Mouse (Mus musculus) hindbrain, embryonic 15.5 days (tissue): Measurements from ENCODE around the gene Btnl2. TPM values are rescaled to one million over a fixed set of nuclear protein-coding genes. Genes with fewer than 3 reads are reported as not detected.
"Not testable (repeated sequence)": the region's sequence is repeated elsewhere in the genome, so short reads cannot be mapped to it uniquely, and the experiment has no call there.

Source experiments
- ATAC-seq: fragments of 200-750 bp; cut with Nextera tagmentation; 2 replicates; pipeline ENCODE4 v1.8.0; 2017; ENCODE audit warnings: low read depth, moderate number of reproducible peaks, moderate TSS enrichment; ENCODE audit not compliant: low FRiP score
- H3K27ac ChIP-seq: fragments of 300-500 bp; sonication (generic); replicated peaks from 2 replicates; pipeline ENCODE4 v1.5.1; 2015; ENCODE audit warnings: mild to moderate bottlenecking, inconsistent platforms
- H3K27me3 ChIP-seq: fragments of 300-500 bp; sonication (generic); 2 replicates; pipeline ENCODE4 v1.6.1; 2015; ENCODE audit warnings: control low read depth, inconsistent platforms
- H3K36me3 ChIP-seq: fragments of 300-500 bp; sonication (generic); 2 replicates; pipeline ENCODE4 v1.6.1; 2015; ENCODE audit warnings: control low read depth, inconsistent platforms
- H3K4me1 ChIP-seq: fragments of 300-500 bp; sonication (generic); replicated peaks from 2 replicates; pipeline ENCODE4 v1.6.1; 2015; ENCODE audit warnings: control low read depth, inconsistent platforms
- H3K4me2 ChIP-seq: fragments of 300-500 bp; sonication (generic); 2 replicates; pipeline ENCODE4 v1.6.1; 2015; ENCODE audit warnings: moderate library complexity, mild to moderate bottlenecking, inconsistent platforms
- H3K4me3 ChIP-seq: fragments of 300-500 bp; sonication (generic); 2 replicates; pipeline ENCODE4 v1.5.1; 2015; ENCODE audit warnings: mild to moderate bottlenecking, inconsistent platforms
- H3K9ac ChIP-seq: fragments of 300-500 bp; sonication (generic); 2 replicates; pipeline ENCODE4 v1.6.1; 2015; ENCODE audit warnings: inconsistent platforms
- H3K9me3 ChIP-seq: fragments of 300-500 bp; sonication (generic); 2 replicates; pipeline ENCODE4 v1.6.1; 2016; ENCODE audit warnings: control low read depth, inconsistent platforms
- WGBS: fragments of 180-500 bp; shearing (Covaris S2); methylation state at CpG from one replicate; pipeline ENCODE4 v1.1.7; 2015; 5-methylcytosine and 5-hydroxymethylcytosine counted together
- polyA plus RNA-seq: library from polyadenylated mRNA; unstranded; fragments of >200 nt; fragmentation: Nextera tagmentation; extraction: Ambion mirVana; gene quantifications from 2 replicates; pipeline ENCODE4 v1.2.1, GENCODE M21; 2015

Gene Btnl2
- polyA plus RNA-seq: 0.05 TPM in 1 of 2 replicates, not detected in the other

GRCm38 (mm10) chr17:34354539-34354938 is at the start of gene Btnl2:
TSS of gene Btnl2 (plus strand) at chr17:34354822.
- Histone ChIP-seq H3K9ac (no peak within 1 kb of the TSS), H3K4me3 (no peak within 1 kb of the TSS), H3K9me3 (no peaks in the 10 kb centered on the region), H3K36me3 (no peaks in the 10 kb centered on the region), H3K4me2 (no peak within 1 kb of the TSS), H3K4me1 (no peaks in the 10 kb centered on the region), H3K27me3 (no peaks in the 10 kb centered on the region), H3K27ac (no peak within 1 kb of the TSS)
- 88% methylated on average over 5 of the region's 5 CpGs for WGBS
- no peak for ATAC-seq

GRCm38 (mm10) chr17:34305380-34306030 is 49.1 kb upstream of the Btnl2 start, which contains the start of gene H2-Eb1:
TSS of gene H2-Eb1 (plus strand) at chr17:34305867.
- Histone ChIP-seq H3K9ac (no peak within 1 kb of the TSS), H3K27ac (no peak within 1 kb of the TSS)
- peak; percentile 86 for ATAC-seq

DNA sequence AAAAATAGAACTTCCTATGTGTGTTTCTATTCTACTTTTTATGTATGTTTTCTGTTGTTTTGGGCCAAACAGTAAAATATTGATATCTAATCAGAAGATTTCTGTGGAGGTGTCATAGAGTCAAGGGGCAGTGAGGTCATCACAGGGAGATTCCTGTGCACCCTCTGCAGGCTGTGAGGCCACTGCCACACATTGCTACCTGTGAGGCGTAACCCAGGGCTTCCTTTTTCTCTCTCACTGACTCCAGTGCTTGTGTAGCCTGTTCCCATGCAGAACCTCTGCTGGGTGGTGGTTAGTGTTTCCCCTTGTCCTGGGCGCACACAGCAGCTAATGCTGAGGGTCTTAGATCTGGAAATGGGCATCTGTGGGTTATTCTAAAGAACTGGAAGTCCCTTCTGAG is 48.2 kb upstream of the Btnl2 start:
- WGBS: 97% methylated on average over 2 of the region's 2 CpGs
- ATAC-seq: no peak
- H3K36me3 ChIP-seq: no peaks in the 10 kb centered on the region
- 0 out of 2 replicates have a peak, but pooled peaks cover 3% of the 10 kb centered on the region for H3K27me3 ChIP-seq
- H3K9me3 ChIP-seq: no peaks in the 10 kb centered on the region
- no peak overlapping the region for H3K4me2 ChIP-seq
- no peak overlapping the region for H3K27ac ChIP-seq
- no peak overlapping the region for H3K9ac ChIP-seq
- no peak overlapping the region for H3K4me3 ChIP-seq
- peaks cover 7% of the 10 kb centered on the region; the same call in 1 of the 2 replicates for H3K4me1 ChIP-seq

More at GRCm38 (mm10) chr17:34305380-34306030, 49.1 kb upstream of the Btnl2 start, which contains the start of gene H2-Eb1:
- no peak within 1 kb of the TSS for H3K4me3 ChIP-seq
- no peaks in the 10 kb centered on the region for H3K36me3 ChIP-seq
- 0 out of 2 replicates have a peak, but pooled peaks cover 3% of the 10 kb centered on the region for H3K27me3 ChIP-seq
- no peaks in the 10 kb centered on the region for H3K9me3 ChIP-seq
- H3K4me1 ChIP-seq: peaks cover 7% of the 10 kb centered on the region; the same call in 1 of the 2 replicates
- no peak within 1 kb of the TSS for H3K4me2 ChIP-seq

DNA sequence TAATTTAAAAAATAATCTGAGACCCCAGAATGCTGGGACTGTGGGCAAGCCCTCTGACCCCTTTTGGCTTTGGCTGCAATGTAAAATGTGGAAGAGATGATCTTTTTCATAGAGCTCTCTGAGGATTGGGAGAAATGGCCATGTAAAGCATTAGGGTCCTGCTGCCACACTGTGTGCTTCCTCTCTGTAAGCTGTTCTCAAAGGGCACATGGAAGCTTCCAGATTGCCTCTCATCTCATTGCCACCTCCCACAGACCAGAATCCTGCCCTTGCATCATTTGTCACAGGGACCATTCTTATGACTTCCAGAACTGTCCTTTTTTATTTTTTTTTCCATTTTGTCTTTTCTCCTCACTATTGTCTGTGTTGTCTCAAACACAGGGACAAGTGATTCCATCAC is 47.4 kb upstream of the Btnl2 start:
- no peak overlapping the region for H3K4me3 ChIP-seq
- H3K27me3 ChIP-seq: 0 out of 2 replicates have a peak, but pooled peaks cover 3% of the 10 kb centered on the region
- no peaks in the 10 kb centered on the region for H3K9me3 ChIP-seq
- no peaks in the 10 kb centered on the region for H3K36me3 ChIP-seq
- no peak overlapping the region for H3K9ac ChIP-seq
- no peak overlapping the region for H3K4me2 ChIP-seq
- no peak overlapping the region for H3K27ac ChIP-seq
- no peak for ATAC-seq
- H3K4me1 ChIP-seq: peaks cover 7% of the 10 kb centered on the region; the same call in 1 of the 2 replicates

DNA sequence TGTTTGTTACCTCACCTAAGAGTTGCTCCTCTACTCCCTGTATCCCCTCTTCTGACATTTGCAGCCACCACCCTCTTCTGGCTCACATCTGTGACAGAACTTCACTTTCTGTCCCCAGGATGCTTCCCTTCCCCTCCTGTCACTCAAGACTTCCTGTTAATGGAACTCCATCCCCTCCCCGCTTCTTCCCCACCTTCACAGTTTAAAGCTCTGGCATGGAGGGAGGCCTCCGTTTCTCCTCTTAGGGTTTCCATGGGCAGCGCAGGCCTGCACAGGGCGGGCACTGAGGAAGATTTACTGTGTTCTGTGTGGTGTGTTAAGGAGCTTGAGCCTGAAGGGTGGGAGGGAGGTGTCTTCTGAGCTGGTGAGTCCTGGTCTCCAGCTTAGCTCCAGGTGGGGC is 46.5 kb upstream of the Btnl2 start:
- Histone ChIP-seq H3K4me1 (peaks cover 7% of the 10 kb centered on the region; the same call in 1 of the 2 replicates), H3K36me3 (no peaks in the 10 kb centered on the region), H3K9me3 (no peaks in the 10 kb centered on the region), H3K4me2 (no peak overlapping the region), H3K9ac (no peak overlapping the region), H3K27ac (no peak overlapping the region), H3K27me3 (0 out of 2 replicates have a peak, but pooled peaks cover 3% of the 10 kb centered on the region), H3K4me3 (no peak overlapping the region)
- 88% methylated on average over 4 of the region's 4 CpGs for WGBS
- no peak for ATAC-seq

GRCm38 (mm10) chr17:34309225-34309624 is 45.4 kb upstream of the Btnl2 start:
- WGBS: 20% methylated on average over 10 of the region's 10 CpGs

DNA sequence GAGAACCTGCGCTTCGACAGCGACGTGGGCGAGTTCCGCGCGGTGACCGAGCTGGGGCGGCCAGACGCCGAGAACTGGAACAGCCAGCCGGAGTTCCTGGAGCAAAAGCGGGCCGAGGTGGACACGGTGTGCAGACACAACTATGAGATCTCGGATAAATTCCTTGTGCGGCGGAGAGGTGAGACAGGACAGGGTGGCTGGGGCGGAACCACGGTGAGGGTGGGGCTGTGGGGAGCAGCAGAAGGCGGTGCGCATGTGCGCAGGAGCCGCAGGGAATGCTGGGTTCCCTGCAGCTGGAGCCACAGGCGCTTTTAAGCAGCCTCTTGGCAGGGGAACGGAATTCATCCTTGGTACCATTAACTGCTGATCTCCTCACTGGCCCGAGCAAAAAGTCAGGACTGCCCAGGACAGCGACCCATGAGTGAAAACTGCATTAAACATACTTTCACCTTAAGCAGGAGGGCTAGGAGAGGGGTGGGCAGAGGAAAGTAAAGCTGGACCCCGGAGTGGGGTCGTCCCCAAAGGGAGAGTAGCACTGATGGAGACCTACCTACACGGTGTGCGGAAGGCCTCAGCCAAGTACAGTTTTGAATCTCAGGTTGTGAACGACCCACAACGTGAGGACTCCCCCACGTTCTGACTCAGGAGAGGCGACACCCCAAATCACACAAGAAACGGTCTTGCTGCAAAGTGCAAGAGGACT is 44.8 kb upstream of the Btnl2 start:
- Histone ChIP-seq H3K4me2 (peak overlapping the region; percentile 73), H3K4me3 (peak overlapping the region; percentile 59), H3K36me3 (no peaks in the 10 kb centered on the region), H3K9me3 (no peaks in the 10 kb centered on the region), H3K9ac (peak overlapping the region; percentile 58), H3K4me1 (peaks cover 7% of the 10 kb centered on the region; the same call in 1 of the 2 replicates), H3K27me3 (0 out of 2 replicates have a peak, but pooled peaks cover 3% of the 10 kb centered on the region), H3K27ac (peak overlapping the region; percentile 78)
- peak; percentile 86 for ATAC-seq
- 21% methylated on average over 38 of the region's 38 CpGs for WGBS

More at GRCm38 (mm10) chr17:34309225-34309624, 45.4 kb upstream of the Btnl2 start:
- no peak for ATAC-seq
- H3K4me3 ChIP-seq: peak overlapping the region; percentile 59
- H3K4me1 ChIP-seq: peaks cover 7% of the 10 kb centered on the region; the same call in 1 of the 2 replicates
- H3K36me3 ChIP-seq: no peaks in the 10 kb centered on the region
- H3K4me2 ChIP-seq: peak overlapping the region; percentile 73
- H3K9me3 ChIP-seq: no peaks in the 10 kb centered on the region
- peak overlapping the region; percentile 58 for H3K9ac ChIP-seq
- H3K27ac ChIP-seq: peak overlapping the region; percentile 78
- H3K27me3 ChIP-seq: 0 out of 2 replicates have a peak, but pooled peaks cover 3% of the 10 kb centered on the region

DNA sequence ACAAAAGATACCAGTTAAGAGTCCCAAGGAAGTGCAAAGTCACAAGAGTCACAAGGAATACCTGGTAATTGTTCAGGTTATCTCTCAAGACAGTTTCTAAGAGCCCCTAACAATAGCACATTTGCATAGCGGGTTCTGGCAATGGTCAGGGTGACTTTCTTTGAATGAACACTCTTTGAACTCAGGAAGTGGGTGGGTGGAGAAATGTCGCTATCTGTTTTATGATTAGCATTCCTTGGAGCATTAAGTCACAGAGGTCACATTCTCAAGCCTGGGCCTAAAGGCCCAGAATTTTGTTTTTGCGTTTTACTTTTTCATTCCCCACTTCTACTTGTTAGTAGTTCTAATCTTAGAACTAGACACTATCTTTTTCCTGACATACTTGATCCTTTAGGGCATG is 44.1 kb upstream of the Btnl2 start:
- H3K27ac ChIP-seq, H3K36me3 ChIP-seq, H3K9me3 ChIP-seq, H3K27me3 ChIP-seq, H3K4me2 ChIP-seq, H3K4me1 ChIP-seq, ATAC-seq, H3K9ac ChIP-seq, H3K4me3 ChIP-seq: not testable (repeated sequence)
- WGBS: 87% methylated on average over 3 of the region's 3 CpGs

GRCm38 (mm10) chr17:34312185-34312584 is 42.4 kb upstream of the Btnl2 start:
- WGBS: 79% methylated on average over 1 of the region's 1 CpGs
- H3K36me3 ChIP-seq: no peaks in the 10 kb centered on the region
- ATAC-seq: no peak
- H3K4me2 ChIP-seq: no peak overlapping the region
- H3K9me3 ChIP-seq: no peaks in the 10 kb centered on the region
- no peak overlapping the region for H3K27ac ChIP-seq
- H3K4me3 ChIP-seq: no peak overlapping the region
- H3K27me3 ChIP-seq: 0 out of 2 replicates have a peak, but pooled peaks cover 3% of the 10 kb centered on the region
- H3K9ac ChIP-seq: no peak overlapping the region
- H3K4me1 ChIP-seq: peaks cover 7% of the 10 kb centered on the region; the same call in 1 of the 2 replicates

DNA sequence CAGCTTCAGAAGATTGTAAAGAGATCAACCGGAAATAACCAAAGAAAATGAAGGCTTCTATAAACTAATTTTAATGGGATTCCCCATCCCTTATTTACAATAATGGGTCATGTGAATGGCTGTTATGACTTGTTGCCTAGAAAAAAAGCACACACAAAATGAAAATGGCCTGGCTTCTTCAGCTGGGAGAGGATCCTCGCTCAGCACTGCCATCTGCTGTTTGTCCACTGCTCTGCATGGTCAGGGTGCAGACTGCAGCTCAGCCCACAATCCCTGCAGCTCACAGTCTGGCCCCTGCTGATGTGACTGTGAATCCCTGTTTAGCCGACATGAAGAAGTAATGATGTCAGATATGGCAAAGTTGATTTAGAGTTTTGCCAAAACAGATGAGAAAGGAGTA is 41.2 kb upstream of the Btnl2 start:
- Histone ChIP-seq H3K4me1 (peaks cover 7% of the 10 kb centered on the region; the same call in 1 of the 2 replicates), H3K9me3 (no peaks in the 10 kb centered on the region), H3K4me2 (no peak overlapping the region), H3K36me3 (no peaks in the 10 kb centered on the region), H3K4me3 (no peak overlapping the region), H3K9ac (no peak overlapping the region), H3K27me3 (0 out of 2 replicates have a peak, but pooled peaks cover under 1% of the 10 kb centered on the region), H3K27ac (no peak overlapping the region)
- 36% methylated on average over 3 of the region's 3 CpGs for WGBS
- ATAC-seq: no peak

- 68% methylated on average over 9 of the region's 9 CpGs for WGBS
- no peaks in the 10 kb centered on the region for H3K36me3 ChIP-seq
Observed at GRCm38 (mm10) chr17:34314286-34314685, 40.3 kb upstream of the Btnl2 start.

GRCm38 (mm10) chr17:34315512-34315911 is 39.1 kb upstream of the Btnl2 start:
- Histone ChIP-seq H3K4me1 (no peaks in the 10 kb centered on the region), H3K9me3 (no peaks in the 10 kb centered on the region), H3K4me3 (no peak overlapping the region), H3K9ac (no peak overlapping the region), H3K4me2 (no peak overlapping the region), H3K27ac (no peak overlapping the region), H3K36me3 (no peaks in the 10 kb centered on the region), H3K27me3 (no peaks in the 10 kb centered on the region)
- ATAC-seq: no peak
- WGBS: 100% methylated on average over 1 of the region's 1 CpGs

More at GRCm38 (mm10) chr17:34314286-34314685, 40.3 kb upstream of the Btnl2 start:
- H3K4me3 ChIP-seq: no peak overlapping the region
- no peak for ATAC-seq
- H3K4me2 ChIP-seq: no peak overlapping the region
- no peak overlapping the region for H3K9ac ChIP-seq
- H3K27ac ChIP-seq: no peak overlapping the region
- H3K27me3 ChIP-seq: no peaks in the 10 kb centered on the region
- peaks cover 4% of the 10 kb centered on the region; the same call in 1 of the 2 replicates for H3K4me1 ChIP-seq
- no peaks in the 10 kb centered on the region for H3K9me3 ChIP-seq
